Mouse (Mus musculus): Measurements from ENCODE around the gene Ankrd17.

Ankrd17 gene

DNA sequence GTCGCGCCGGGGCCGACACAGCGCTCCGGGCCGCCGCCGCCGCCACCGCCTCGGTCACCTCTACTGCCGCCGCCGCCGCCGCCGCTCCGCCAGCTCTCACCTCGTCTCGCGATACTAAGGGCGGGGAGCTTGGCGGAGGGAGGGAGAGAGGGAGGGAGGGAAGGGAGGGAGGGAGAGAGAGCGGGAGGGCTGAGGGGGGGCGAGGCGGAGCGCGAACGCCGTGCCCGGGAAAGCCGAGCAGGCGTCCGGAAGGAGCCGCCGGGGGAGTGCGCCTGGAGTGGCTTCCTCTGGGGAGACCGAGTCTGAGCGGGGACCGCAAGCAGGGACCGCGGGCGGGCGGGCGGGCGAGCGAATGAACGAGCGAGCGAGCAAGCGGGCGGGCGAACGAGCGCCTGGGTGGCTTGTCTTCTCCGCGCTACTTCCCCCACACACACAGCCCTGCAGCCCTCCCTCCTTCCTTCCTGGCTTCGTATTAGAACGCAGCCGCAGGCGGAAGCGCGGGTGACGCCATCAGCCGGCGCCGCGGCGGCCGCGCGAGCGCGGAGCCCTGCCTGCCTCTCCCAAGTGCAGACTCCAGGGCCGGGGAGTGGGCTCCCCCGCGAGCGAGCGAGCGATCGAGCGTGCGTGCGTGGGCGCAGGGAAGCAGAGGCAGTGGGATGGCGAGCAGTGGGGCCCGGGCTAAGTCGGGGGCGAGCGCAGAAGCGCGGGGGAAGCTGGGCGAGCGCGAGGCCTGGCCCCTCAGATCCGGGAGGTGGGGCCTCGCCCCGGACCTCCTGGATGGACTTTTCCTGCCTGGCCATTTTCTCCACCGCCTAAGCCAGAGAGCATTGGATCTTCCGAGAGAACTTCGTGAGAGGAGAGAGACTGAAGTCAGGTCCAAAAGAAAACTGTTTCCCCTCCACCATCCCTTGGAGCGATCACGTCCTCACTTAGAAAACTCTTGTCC, at the start of gene Ankrd17:
TSS of gene Ankrd17 (minus strand) at position 457 of the 946 bp plus-strand sequence.
- peak; percentile 83 for DNase-seq (ENCODE audit: low read depth, low spot score)

DNA sequence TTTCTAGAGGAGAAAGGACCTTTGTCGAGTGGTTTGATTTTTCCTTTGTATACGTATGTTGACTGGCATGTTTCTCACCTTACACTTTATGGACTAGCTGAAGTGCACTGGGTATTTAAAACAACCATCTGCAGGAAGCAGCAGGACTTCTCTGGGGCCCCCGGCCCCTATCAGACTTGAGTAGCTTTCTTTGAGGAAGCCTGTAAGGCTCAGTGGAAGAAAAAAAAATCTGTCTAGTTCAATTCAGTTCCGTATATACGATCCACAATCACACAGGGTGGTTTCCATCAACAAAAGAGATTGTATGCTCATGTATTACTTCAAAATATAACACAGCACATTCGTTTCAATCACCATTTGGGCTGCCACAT, 48.5 kb upstream of the Ankrd17 start:
- no peak for DNase-seq (ENCODE audit: low read depth, low spot score)

DNA sequence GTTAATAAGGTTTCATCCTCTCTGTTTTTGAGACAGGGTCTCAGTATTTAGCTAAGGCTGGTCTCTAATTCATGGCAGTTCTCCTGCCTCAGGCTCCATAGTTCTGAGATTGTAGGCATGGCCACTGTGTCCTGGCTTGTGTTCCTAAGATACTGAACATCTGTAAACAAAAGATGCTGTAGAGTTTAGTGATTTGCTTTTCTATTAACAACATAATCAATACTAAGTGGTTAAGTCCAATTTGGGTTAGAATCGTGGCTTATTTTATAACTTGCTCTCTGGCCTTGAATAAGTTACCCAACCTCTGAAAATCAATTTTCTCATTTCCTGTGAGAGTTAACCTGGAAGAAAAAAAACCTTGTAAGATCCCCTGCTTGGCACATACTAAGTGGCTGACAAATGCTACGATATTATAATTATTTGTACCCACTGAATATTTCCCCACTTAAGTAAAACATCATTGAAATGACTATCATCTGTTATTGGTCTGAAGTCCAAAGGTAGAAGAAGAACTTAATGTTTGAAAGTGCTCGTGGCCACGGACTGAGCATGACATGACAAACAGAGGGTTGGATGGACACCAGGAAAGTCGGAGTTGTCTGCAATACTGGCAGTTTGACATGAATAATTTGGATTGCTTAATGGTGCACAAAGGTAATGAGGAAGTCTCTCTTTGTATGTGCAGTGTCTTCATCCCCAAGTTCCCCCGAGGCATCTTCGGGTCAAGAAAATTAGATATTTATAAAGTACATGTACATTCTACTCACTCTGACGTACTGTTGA, 48.0 kb upstream of the Ankrd17 start:
- no peak for DNase-seq (ENCODE audit: low read depth, low spot score)

DNA sequence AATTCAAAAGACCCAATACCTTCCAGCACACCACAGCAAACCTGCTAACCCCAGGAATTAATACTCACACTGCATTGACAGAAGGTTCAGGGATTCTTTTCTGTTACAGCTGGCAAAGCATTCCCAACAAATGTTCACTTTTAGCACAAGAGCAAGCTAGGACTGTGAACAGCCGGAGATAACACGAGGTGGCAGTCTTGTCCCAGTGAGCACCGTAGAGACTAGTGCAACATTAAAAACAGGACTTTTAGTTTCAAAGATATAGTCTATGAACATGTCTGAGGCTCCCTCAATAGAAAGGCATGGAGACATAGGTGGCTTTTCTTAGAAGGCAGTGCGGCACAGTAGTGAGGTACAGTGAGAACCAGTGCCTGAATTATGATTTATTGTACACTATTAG, 38.8 kb upstream of the Ankrd17 start:
- DNase-seq (ENCODE audit: low read depth, low spot score) = no peak

DNA sequence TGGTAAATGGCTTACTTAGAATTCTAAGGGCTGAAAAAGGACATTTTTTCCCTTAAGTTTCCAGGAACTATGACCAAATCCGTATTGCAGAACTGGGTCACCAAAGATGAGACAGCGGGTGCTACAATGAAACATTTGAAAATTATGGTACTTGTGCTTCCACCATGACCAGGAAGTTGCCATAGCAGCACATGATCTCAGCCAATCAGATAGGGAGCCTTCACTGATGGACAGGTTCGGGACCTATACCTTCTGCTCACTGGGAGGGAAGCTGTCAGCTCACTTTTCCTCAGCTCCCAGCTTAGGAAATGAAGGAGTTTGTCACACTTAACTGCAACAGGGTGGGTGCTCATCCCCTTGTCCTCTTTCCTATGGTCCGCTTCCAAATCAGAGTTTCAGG, 30.4 kb upstream of the Ankrd17 start:
- no peak for DNase-seq (ENCODE audit: low read depth, low spot score)

DNA sequence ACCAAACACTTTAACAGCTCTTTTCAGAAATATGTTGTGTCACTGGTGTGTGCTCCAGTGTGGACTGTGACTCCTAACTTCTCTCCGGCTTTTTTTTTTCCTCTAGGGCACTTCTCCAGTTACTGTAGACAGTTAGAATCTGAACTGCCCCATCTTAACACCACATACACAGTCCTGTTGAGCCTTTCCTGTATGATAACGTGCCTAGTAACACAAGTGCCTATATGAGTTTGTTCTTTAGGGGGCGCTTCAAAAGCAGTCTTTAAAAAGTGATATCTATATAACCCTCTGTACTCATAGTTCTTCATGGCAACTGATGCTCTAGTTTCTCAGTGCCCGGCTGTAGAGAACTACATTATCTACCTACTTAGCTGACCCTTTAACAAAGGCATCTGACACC, 27.9 kb upstream of the Ankrd17 start:
- no peak for DNase-seq (ENCODE audit: low read depth, low spot score)

DNA sequence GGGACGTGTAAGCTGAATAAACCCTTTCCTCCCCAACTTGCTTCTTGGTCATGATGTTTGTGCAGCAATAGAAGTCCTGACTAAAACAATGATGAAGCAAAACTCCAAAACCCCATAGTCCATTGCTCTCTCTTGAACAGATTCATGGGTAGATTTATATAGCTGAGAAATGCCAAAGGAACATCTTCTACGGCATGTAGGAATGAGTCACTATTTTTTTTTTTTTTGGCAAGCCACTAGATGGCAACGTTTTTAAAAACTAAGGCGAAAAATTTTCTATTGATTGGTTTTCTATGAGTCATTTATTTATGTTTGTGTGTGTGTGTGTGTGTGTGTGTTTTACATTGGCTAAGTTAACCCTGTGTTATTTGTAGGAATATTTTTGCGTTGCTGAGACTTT, 27.4 kb upstream of the Ankrd17 start:
- no peak for DNase-seq (ENCODE audit: low read depth, low spot score)

DNA sequence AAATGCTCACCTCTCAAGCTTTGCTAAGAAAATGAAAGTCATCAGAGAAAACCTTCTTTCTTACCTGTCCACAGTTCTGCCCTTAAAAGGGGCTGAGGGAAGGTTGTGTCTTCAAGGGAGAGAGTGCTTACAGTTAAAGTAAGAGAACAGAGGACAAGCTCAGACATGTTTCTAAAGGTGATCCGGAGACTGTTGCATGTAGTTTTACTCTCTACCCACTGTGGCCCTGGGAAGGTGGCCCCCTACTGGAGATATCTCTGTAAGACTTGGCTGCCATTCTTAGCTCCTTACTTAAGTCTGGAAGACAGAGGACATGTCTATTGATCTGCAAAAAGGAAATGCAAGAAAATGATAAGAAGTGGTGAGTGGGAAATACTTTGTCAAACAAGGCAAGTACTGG, 16.7 kb upstream of the Ankrd17 start:
- no peak for DNase-seq (ENCODE audit: low read depth, low spot score)

DNA sequence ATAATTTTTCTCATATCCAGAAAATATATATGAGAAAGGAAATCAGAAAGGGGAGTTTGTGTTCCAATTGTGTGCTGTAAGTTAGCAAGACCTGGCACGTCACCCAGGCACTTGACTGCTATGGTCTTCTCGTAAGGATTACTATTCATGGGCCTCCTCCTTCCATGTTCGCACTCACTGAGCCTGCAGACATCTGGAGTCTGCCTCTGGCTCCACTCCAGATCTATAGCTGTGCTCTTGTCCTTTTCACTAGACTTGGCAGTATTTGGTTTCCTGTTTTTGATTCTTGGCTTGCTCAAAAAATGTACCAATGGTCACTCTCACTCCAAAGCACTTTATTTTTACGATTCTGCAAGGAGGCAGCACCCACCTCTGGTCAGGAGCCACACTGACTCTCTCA, 15.1 kb upstream of the Ankrd17 start:
- DNase-seq (ENCODE audit: low read depth, low spot score) = no peak

DNA sequence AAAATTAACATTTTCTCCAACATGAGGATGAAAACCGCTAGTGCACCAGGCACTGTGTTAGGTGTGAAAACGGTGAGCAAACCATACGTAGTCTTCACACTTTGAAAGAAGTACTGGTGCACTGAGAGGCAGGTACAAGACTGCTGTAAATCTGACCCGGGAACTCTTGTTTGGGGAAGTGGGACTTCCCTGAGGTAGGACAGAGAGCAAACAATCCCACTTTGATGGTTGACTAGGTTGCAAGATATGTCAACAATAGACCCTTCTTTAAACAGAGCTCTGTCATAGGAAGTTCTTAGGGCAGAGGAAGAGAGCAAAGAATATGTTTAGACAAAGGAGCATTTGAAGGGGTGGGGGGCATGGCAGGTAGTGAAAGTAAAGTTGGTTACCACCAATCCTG, 7.3 kb upstream of the Ankrd17 start:
- no peak for DNase-seq (ENCODE audit: low read depth, low spot score)

DNA sequence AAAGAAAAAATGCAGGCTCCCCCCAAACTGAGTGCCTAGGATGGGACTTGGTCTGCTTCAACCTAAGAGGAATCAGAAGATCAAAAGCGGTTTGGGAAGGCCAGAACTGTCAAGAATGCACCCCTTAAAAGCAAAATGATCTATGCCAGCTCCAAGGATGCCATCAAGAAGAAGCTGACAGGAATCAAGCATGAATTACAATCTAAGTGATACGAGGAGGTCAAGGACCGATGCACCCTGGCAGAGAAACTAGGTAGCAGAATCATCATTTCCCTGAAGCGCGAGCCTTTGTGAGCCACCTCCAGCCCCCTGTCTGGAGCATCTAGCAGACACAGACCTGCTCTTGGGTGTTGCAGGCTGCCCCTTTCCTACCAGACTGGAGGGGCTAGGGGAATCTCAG, 4.0 kb upstream of the Ankrd17 start:
- DNase-seq (ENCODE audit: low read depth, low spot score) = no peak

DNA sequence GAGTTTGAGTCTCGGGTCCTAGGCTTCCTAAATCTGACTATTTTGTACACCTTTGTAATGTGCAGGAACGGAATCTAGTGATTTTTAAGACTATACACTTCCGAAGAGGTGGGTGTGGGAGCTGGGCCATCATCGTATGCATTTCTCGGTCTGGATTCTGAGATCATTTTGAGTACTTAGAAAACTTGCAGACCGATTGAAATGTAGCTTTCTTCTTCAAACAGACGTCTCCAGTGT, 608 bp upstream of the Ankrd17 start, which contains the start of gene Gm9958:
TSS of gene Gm9958 (plus strand) at position 138 of the 237 bp plus-strand sequence.
- no peak for DNase-seq (ENCODE audit: low read depth, low spot score)

DNA sequence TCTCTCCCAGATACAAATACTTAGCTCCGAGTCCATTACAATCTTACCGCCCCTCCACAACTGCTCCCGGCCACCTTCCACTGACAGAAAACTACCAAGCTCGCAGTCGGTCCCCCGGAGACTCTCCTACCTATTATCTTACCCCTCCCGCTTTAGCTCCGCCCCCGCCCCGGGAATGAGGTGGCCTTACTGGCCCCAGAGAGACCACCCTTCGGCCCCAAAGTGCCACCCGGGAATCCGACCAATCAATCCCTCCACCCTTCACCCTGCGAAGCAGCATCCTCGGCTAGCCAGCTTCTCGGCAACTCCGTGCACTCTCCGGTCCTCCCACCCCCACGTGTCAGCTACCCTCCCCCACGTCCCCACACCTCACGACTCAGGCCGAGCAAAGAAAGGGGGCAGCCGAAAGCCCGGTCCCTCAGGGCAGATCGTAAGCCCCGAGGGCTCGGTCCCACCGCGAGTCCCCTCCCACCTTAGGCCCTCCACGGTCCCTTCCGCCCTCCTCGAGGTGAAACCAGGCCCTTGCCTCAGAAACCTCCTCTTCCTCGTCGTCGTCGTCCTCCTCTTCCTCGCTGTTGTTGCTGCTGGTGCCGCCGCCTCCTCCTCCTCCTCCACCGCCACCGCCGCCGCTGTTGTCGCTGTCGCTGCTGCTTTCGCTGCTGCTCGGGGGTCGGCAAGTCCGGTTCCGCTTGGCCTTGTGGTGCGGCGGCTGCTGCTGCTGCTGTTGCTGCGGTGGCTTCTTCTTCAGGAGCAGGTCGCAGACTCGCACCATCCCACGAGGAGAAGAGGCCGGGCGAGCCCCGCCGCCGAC, 1.0 kb downstream of the Ankrd17 start:
- peak; percentile 37 for DNase-seq (ENCODE audit: low read depth, low spot score)

DNA sequence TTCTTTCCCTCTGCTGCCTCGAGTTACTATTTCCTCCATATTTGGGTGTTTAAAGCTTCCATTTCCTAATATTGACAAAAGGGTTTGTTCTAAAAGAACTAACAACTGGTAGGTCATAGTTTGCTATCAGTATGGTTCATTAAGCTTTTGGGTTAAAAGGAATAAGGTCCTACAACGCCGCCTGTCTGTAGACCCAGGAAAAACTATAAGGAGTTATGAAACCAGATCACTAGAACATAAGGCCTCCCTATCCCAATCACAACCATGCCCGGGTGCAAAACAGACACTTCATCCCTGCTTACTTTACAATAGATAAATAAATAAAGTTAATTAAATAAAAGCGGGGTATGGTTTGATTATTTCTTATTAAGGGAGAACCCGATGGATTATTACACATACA, 1.9 kb downstream of the Ankrd17 start:
- DNase-seq (ENCODE audit: low read depth, low spot score) = no peak

DNA sequence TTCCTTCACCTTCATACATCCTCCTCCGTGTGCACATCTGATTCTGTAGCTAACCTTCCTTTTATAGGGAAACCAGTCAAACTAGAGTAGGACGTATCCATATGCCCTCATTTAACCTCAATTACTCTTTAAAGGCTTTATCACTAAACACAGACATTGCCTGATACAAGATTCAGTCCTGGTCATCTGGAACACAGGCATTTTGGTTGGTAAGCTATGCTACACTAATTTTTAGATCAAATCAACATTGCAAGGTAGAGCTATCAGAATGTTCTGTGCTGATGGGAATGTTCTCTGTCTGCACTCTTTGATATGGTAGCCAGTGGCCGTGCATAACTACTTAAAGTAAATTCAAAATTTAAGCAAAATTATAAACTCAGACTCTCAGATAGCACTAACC, 10.6 kb downstream of the Ankrd17 start:
- no peak for DNase-seq (ENCODE audit: low read depth, low spot score)

DNA sequence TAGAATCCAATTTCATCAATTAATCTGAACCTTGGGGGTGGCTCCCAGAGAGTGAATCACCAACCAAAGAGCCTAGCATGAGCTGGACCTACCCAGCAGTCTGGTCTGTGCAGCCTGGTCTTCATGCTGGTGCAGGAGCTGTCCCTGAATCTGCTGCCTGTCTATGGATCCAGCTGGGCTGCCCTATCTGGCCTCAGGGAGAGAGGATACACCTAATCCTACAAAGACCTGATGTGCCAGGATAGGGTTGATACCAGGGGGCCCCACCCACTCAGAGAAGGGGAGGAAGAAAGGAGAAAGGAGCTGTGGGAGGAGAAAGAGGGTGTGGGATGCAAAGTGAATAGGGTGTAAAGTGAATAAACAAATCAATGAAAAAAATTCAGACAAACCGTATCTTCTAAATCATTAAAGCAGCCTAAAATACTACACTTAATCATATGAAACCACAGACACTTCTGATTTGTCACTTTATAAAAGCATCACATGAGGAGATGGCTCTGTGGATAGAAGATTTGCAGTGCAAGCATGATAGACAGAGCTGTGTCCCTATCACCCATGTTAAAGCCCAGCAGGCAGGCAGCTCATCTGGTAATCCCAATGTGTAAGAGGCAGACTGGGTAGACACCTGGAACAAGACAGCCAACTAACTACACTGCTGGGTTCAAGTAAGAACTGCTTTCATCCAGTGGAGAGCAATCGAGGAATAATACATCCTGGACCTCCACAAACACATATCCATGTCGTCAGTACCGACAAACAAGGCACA, 12.6 kb downstream of the Ankrd17 start:
- no peak for DNase-seq (ENCODE audit: low read depth, low spot score)

DNA sequence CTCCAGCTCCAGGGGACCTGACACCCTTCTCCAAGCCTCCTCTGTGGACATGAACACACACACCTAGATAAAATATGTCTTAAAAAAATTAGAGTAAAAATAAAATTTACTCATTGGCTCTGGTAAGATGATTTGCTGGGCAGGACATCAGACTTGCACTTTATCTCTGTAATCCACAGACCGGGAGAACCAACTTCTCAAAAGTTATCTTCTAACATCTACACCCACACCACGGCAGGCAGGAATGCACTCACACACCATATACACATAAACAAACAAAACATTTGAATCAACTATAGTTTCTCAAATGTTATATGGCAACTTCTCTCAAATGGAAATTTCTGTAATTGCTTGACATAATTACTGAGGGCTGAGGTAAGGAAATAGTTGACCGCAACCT, 19.5 kb downstream of the Ankrd17 start:
- no peak for DNase-seq (ENCODE audit: low read depth, low spot score)

DNA sequence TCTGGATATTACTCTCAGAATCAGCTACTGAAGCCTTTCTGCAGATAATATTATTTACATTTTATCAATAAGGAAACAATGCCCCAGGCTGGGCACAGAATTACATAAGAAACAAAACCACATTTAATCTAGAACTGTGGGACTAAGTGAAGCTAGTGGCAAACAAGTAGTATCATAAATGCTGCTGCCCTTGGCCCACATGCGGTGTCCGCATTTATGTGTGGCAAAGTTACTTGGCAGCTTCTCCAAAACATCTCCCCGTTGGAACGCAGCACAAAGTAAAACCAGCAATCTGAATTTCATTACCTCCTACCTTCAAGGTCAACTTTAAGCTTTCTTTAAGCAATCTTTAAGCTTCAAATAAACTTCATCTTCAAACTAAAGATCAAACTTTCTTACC, 25.5 kb downstream of the Ankrd17 start:
- no peak for DNase-seq (ENCODE audit: low read depth, low spot score)

DNA sequence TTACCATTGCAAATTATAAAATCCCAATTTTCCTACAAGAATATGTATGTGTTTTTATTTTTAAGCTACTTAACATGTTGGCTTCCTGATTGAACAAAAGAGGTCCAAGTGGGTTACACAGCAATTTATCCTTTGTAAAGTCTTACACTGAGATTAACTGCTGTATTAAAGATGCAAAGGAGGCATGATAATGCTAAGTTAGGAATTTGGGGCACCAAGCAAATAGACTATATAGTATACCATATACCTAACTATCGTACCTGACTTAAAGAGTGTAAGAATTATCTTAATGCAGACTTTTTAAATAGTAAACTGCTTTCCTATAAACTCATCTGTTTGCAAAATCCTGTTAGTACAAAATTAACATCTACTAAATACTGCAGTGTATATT, 26.4 kb downstream of the Ankrd17 start:
- no peak for DNase-seq (ENCODE audit: low read depth, low spot score)

DNA sequence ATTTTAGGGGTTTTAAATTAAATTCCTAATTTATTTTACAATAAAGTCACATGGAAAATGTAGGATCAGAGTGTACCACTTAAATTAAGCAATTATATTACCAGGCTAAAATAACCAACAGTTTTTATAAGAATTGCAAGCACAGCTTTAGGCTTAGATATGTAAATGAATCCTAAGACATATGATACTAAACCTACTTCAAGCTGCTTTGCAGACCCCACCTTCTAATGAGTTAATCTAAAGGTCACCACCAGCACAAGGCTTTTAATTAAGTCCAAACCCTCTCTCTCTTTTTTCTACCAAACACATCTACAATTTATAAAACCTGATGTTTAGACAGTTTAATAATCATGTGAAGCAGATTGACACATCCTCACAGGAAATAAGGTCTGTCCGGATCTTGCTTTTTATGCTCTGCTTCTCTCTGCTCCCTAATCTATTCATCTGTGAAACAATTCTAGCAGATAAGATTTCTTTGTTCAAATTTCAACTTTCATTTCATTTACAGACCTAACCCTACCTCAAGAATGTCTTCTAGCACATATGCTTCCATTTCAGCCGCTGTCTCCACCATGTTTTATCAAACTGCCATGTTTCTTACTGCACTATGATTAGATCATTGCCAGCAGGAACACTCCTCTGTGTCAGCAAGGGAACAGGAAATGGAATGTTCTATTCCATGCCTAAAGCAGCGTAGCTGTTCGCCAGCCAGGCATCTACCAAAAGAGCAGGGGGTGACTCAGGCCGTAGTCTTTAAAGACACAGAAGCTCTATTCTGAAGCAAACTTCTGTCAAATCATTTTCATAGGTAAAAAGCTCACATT, 27.0 kb downstream of the Ankrd17 start:
- DNase-seq (ENCODE audit: low read depth, low spot score) = no peak

Data from embryo, embryonic 11.5 days (tissue).